In the genomic region with DNA sequence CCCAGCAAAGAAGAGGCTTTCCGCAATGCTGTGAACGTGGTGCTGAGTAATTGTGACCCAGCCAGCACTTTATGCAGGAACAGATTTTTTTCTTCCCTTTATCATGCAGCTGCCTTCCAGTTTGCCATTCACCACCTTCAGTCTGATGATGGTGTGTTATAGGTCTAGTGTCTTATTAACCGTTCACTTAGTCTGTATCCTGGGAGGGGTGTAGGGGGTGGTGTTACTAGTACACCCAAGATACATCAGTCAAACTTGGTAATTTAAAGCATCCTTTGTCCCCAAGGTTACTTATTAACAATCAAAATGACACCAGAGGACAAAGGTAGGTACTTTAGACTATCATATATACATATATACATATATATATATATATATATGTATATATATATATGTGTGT, we compare ENCODE assay signal across 21 mouse cellular contexts. TPM values are rescaled to one million over a fixed set of nuclear protein-coding genes. Genes with fewer than 3 reads are reported as not detected.
DNase-seq lines count a peak whose midpoint lies in the region; ATAC-seq and TF ChIP-seq lines count a peak whose summit lies in the region.
"Had no signal": no experiment of that assay in that cellular context is flagged by ENCODE, and none has a peak within 500 bp of the region (broad histone marks: within the 10 kb centered on the region; RNA-seq: fewer than 3 reads in every experiment).

No protein-coding gene starts in this region.

- H3K27ac ChIP-seq in heart, embryonic 10.5 days, result 0 out of 2 replicates have a peak overlapping the region, but pooled peaks have one; percentile 68
- peak overlapping the region; percentile 73; the same call in 1 of the 2 replicates for H3K27ac ChIP-seq in kidney, embryonic 15.5 days
- no peak overlapping the region for H3K27ac ChIP-seq in kidney, adult 2 months (ENCODE audit: insufficient read depth, low read depth, low read length)
- peak overlapping the region; percentile 73 for H3K27ac ChIP-seq in hindbrain, embryonic 15.5 days (replicated peaks)
- peak overlapping the region; percentile 26; the same call in 1 of the 2 replicates for H3K27ac ChIP-seq in limb, embryonic 10.5 days
- no peak overlapping the region for H3K27ac ChIP-seq in thymus, adult 2 months (ENCODE audit: control insufficient read depth, insufficient read depth, low read length)
- H3K27ac ChIP-seq: liver, embryonic 13.5 days had no signal

- no peaks in the 10 kb centered on the region for H3K27me3 ChIP-seq in heart, embryonic 10.5 days (ENCODE audit: insufficient read depth, poor library complexity, severe bottlenecking)
- no peaks in the 10 kb centered on the region for H3K27me3 ChIP-seq in kidney, embryonic 15.5 days
- no peaks in the 10 kb centered on the region for H3K27me3 ChIP-seq in kidney, adult 2 months (replicated peaks; ENCODE audit: control insufficient read depth, insufficient read depth, low read length)
- no peaks in the 10 kb centered on the region for H3K27me3 ChIP-seq in hindbrain, embryonic 15.5 days
- no peaks in the 10 kb centered on the region for H3K27me3 ChIP-seq in limb, embryonic 10.5 days (ENCODE audit: low read depth, poor library complexity, severe bottlenecking)
- no peaks in the 10 kb centered on the region for H3K27me3 ChIP-seq in thymus, adult 2 months (ENCODE audit: control insufficient read depth, insufficient read depth, low read length)
- H3K27me3 ChIP-seq: embryonic facial prominence, embryonic 12.5 days; heart, embryonic 13.5 days; liver, embryonic 13.5 days; neural tube, embryonic 12.5 days had no signal

- no peak for DNase-seq in heart, embryonic 10.5 days (ENCODE audit: low spot score)
- DNase-seq in heart, postnatal 14 days, result no peak
- no peak for DNase-seq in kidney, adult 2 months
- DNase-seq in limb, embryonic 10.5 days (ENCODE audit: low spot score), result no peak
- no peak for DNase-seq in cerebellum, adult 9-10 months
- no peak for DNase-seq in thymus, adult 2 months
- DNase-seq: adrenal gland, postnatal 36 days; cerebellum, adult 11-12 months; gastrocnemius, postnatal 10 days; kidney, adult 18-20 months; liver, embryonic 13.5 days; lung, adult 2 months; lung, postnatal 14 days had no signal

- H3K4me1 ChIP-seq in heart, embryonic 10.5 days, result peaks cover 89% of the 10 kb centered on the region
- H3K4me1 ChIP-seq in kidney, embryonic 15.5 days, result peaks cover 93% of the 10 kb centered on the region
- peaks cover 38% of the 10 kb centered on the region for H3K4me1 ChIP-seq in kidney, adult 2 months (ENCODE audit: control insufficient read depth, insufficient read depth, low read length)
- peaks cover 44% of the 10 kb centered on the region for H3K4me1 ChIP-seq in hindbrain, embryonic 15.5 days (replicated peaks)
- peaks cover 82% of the 10 kb centered on the region for H3K4me1 ChIP-seq in limb, embryonic 10.5 days
- peaks cover 53% of the 10 kb centered on the region for H3K4me1 ChIP-seq in thymus, adult 2 months (replicated peaks; ENCODE audit: control insufficient read depth, insufficient read depth, low read length)

- H3K9ac ChIP-seq in kidney, embryonic 15.5 days, result no peak overlapping the region
- H3K9ac ChIP-seq in hindbrain, embryonic 15.5 days, result no peak overlapping the region
- H3K9ac ChIP-seq: embryonic facial prominence, embryonic 12.5 days; forebrain, embryonic 13.5 days; heart, embryonic 13.5 days; liver, embryonic 13.5 days; neural tube, embryonic 12.5 days had no signal

- intact Hi-C loops in heart, postnatal 14 days (cut with DNase I), result no loop called here

- H3K9me3 ChIP-seq in heart, embryonic 10.5 days, result no peaks in the 10 kb centered on the region
- H3K9me3 ChIP-seq in kidney, embryonic 15.5 days (replicated peaks), result no peaks in the 10 kb centered on the region
- H3K9me3 ChIP-seq in hindbrain, embryonic 15.5 days, result no peaks in the 10 kb centered on the region
- H3K9me3 ChIP-seq in limb, embryonic 10.5 days (replicated peaks), result no peaks in the 10 kb centered on the region
- H3K9me3 ChIP-seq: embryonic facial prominence, embryonic 12.5 days; forebrain, embryonic 13.5 days; heart, embryonic 13.5 days; liver, embryonic 13.5 days; neural tube, embryonic 12.5 days had no signal

- H3K36me3 ChIP-seq in heart, embryonic 10.5 days, result no peaks in the 10 kb centered on the region
- H3K36me3 ChIP-seq in kidney, embryonic 15.5 days, result no peaks in the 10 kb centered on the region
- no peaks in the 10 kb centered on the region for H3K36me3 ChIP-seq in kidney, adult 2 months (ENCODE audit: control insufficient read depth, insufficient read depth, low read length)
- H3K36me3 ChIP-seq in hindbrain, embryonic 15.5 days, result no peaks in the 10 kb centered on the region
- peaks cover 5% of the 10 kb centered on the region; the same call in 1 of the 2 replicates for H3K36me3 ChIP-seq in limb, embryonic 10.5 days
- H3K36me3 ChIP-seq in thymus, adult 2 months (ENCODE audit: control insufficient read depth, insufficient read depth, low read length), result no peaks in the 10 kb centered on the region
- H3K36me3 ChIP-seq: embryonic facial prominence, embryonic 12.5 days; neural tube, embryonic 12.5 days had no signal

- no peak overlapping the region for H3K4me2 ChIP-seq in kidney, embryonic 15.5 days
- no peak overlapping the region for H3K4me2 ChIP-seq in hindbrain, embryonic 15.5 days
- H3K4me2 ChIP-seq: embryonic facial prominence, embryonic 12.5 days; heart, embryonic 13.5 days; liver, embryonic 13.5 days; midbrain, embryonic 11.5 days had no signal

- 82% methylated on average over 3 of the region's 3 CpGs for WGBS in heart, embryonic 10.5 days
- WGBS in kidney, embryonic 15.5 days, result 74% methylated on average over 3 of the region's 3 CpGs
- 80% methylated on average over 3 of the region's 3 CpGs for WGBS in kidney, adult 2 months
- 55% methylated on average over 3 of the region's 3 CpGs for WGBS in hindbrain, embryonic 15.5 days
- 86% methylated on average over 3 of the region's 3 CpGs for WGBS in limb, embryonic 10.5 days
- WGBS in thymus, adult 2 months, result 94% methylated on average over 3 of the region's 3 CpGs

- TF ChIP-seq POLR2A in kidney, adult 2 months (IDR thresholded peaks at IDR 0.05; ENCODE audit: low read depth, low read length), result no peak
- no peak for TF ChIP-seq POLR2A in thymus, adult 2 months (IDR thresholded peaks at IDR 0.05; ENCODE audit: control insufficient read depth, extremely low read depth, insufficient read depth, low read length, poor library complexity)

- no peak for TF ChIP-seq CTCF in kidney, adult 2 months (conservative IDR thresholded peaks at IDR 0.05; ENCODE audit: insufficient read depth, insufficient read length, low read depth, low read length)
- TF ChIP-seq CTCF in thymus, adult 2 months (IDR thresholded peaks at IDR 0.05; ENCODE audit: borderline replicate concordance, control insufficient read depth, extremely low read depth, insufficient read depth, low read length, poor library complexity), result no peak

- ATAC-seq in kidney, embryonic 15.5 days (replicated peaks; ENCODE audit: low FRiP score), result no peak
- ATAC-seq in hindbrain, embryonic 15.5 days (ENCODE audit: low FRiP score, low read depth), result no peak

- H3K4me3 ChIP-seq in heart, embryonic 10.5 days, result no peak overlapping the region
- H3K4me3 ChIP-seq in kidney, embryonic 15.5 days (replicated peaks), result no peak overlapping the region
- H3K4me3 ChIP-seq in kidney, adult 2 months (ENCODE audit: insufficient read depth, low read depth, low read length), result no peak overlapping the region
- no peak overlapping the region for H3K4me3 ChIP-seq in hindbrain, embryonic 15.5 days
- no peak overlapping the region for H3K4me3 ChIP-seq in limb, embryonic 10.5 days
- H3K4me3 ChIP-seq in thymus, adult 2 months (ENCODE audit: control insufficient read depth, insufficient read depth, low read length), result no peak overlapping the region
- H3K4me3 ChIP-seq: embryonic facial prominence, embryonic 12.5 days; erythroblast, embryonic 14.5 days; forebrain, embryonic 13.5 days; heart, embryonic 13.5 days; liver, embryonic 13.5 days; neural tube, embryonic 12.5 days had no signal

RNA-seq across cellular contexts. Expression of gene Rassf3, which starts 51.7 kb away (rescaled TPM):
- 19.6 and 21.1 TPM in 2 replicates for polyA plus RNA-seq in heart, embryonic 10.5 days (2016; fragmentation: Nextera tagmentation; extraction: Ambion mirVana)
- total RNA-seq in heart, postnatal 14 days (2021), result 100 to 1,000 TPM; 120 to 125 TPM
- 13.8 and 14.7 TPM in 2 replicates for polyA plus RNA-seq in kidney, embryonic 15.5 days (2015; fragmentation: Nextera tagmentation; extraction: Ambion mirVana)
- polyA plus RNA-seq in kidney, adult 2 months (2012; rRNA removed), result 31.1 and 35.3 TPM in 2 replicates
- 5.1 TPM in 2 replicates for polyA plus RNA-seq in hindbrain, embryonic 15.5 days (2015; fragmentation: Nextera tagmentation; extraction: Ambion mirVana)
- 18.0 and 21.1 TPM in 2 replicates for polyA plus RNA-seq in limb, embryonic 10.5 days (2016; fragmentation: Nextera tagmentation; extraction: Ambion mirVana)
- 12.9 and 15.5 TPM in 2 replicates for polyA plus RNA-seq in thymus, adult 2 months (2012; rRNA removed)

RNA-seq across cellular contexts. Expression of gene Gns, which starts 59.6 kb away (rescaled TPM):
- polyA plus RNA-seq in heart, embryonic 10.5 days (2016; fragmentation: Nextera tagmentation; extraction: Ambion mirVana), result 31.4 and 33.6 TPM in 2 replicates
- total RNA-seq in heart, postnatal 14 days (2021), result 10 to 100 TPM; 64.2 to 74.3 TPM
- polyA plus RNA-seq in kidney, embryonic 15.5 days (2015; fragmentation: Nextera tagmentation; extraction: Ambion mirVana), result 41.5 and 46.0 TPM in 2 replicates
- 128 and 160 TPM in 2 replicates for polyA plus RNA-seq in kidney, adult 2 months (2012; rRNA removed)
- polyA plus RNA-seq in hindbrain, embryonic 15.5 days (2015; fragmentation: Nextera tagmentation; extraction: Ambion mirVana), result 41.8 and 42.5 TPM in 2 replicates
- polyA plus RNA-seq in limb, embryonic 10.5 days (2016; fragmentation: Nextera tagmentation; extraction: Ambion mirVana), result 29.5 and 35.6 TPM in 2 replicates
- 72.1 and 123 TPM in 2 replicates for polyA plus RNA-seq in thymus, adult 2 months (2012; rRNA removed)

Comparison
In these comparisons a context has a peak if more than half of its experiments do, and no peak if none do; other contexts are left out.
1. H3K27ac ChIP-seq: peak in heart, embryonic 10.5 days (single experiment), kidney, embryonic 15.5 days (single experiment), hindbrain, embryonic 15.5 days (single experiment) and limb, embryonic 10.5 days (single experiment); none in kidney, adult 2 months (single experiment) and thymus, adult 2 months (single experiment).